Mouse (Mus musculus) spleen, adult 2 months (tissue): ENCODE measurements around the gene Lpar1.
"Not testable (repeated sequence)": the region's sequence is repeated elsewhere in the genome, so short reads cannot be mapped to it uniquely, and the experiment has no call there.

ENCODE experiments used
- CTCF ChIP-seq: fragments of 200-500 bp; IDR thresholded peaks from 2 replicates; pipeline ENCODE4 v1.5.1; 2011; ENCODE audit warnings: mild to moderate bottlenecking, inconsistent platforms; ENCODE audit not compliant: insufficient read depth, insufficient read length, insufficient replicate concordance; ENCODE audit errors: extremely low read depth
- POLR2A ChIP-seq: fragments of 200-500 bp; IDR thresholded peaks from 2 replicates; pipeline ENCODE4 v1.6.1; 2011; ENCODE audit warnings: low read depth, low read length, inconsistent platforms

DNA sequence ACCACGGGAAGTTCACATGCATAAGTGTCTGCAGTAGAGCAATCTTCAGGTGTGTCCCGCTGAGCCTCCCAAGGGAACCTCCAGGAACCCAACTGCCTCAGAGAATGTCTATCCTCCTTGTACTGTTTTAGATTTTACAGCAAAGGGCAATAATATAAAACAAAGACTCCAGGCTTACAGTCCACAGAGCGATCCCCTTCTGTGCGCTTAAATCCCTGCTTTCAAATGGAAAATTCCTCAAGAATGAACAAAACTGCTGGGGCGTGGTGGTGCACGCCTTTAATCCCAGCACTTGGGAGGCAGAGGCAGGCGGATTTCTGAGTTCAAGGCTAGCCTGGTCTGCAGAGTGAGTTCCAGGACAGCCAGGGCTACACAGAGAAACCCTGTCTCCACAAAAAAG is 11.0 kb downstream of the Lpar1 start:
- not testable (repeated sequence) for TF ChIP-seq CTCF, POLR2A
